Mouse (Mus musculus): ENCODE measurements around the gene Pgrmc1.

- TF ChIP-seq POLR2A (IDR thresholded peaks at IDR 0.05; ENCODE audit: borderline replicate concordance, low read depth, low read length) (no peak), CTCF (IDR thresholded peaks at IDR 0.05; ENCODE audit: low read depth, low read length) (no peak)
These were observed 45.9 kb upstream of the Pgrmc1 start for GRCm38 (mm10) chrX:36552055-36552587.
